Mouse (Mus musculus): ENCODE data around the gene Sqstm1. TPM values are rescaled to one million over a fixed set of nuclear protein-coding genes. Genes with fewer than 3 reads are reported as not detected.
A peak's percentile ranks its signal among the peaks of the same experiment; 100 is the strongest.

The Sqstm1 gene
- total RNA-seq (2021): 100 to 1,000 TPM; 502 to 551 TPM
- long read RNA-seq, experiment 1, transcript Sqstm1-201 (8 exons, 2,673 nt): minor isoform, 76 of 330 reads
- long read RNA-seq, experiment 1, transcript Sqstm1-202 (8 exons, 2,037 nt): major isoform, 170 of 330 reads
- long read RNA-seq, experiment 1, partial matches to known transcripts: 57 of 330 reads
- long read RNA-seq, experiment 1, other reads (novel, unspliced or antisense): 26 of 330 reads
- long read RNA-seq, experiment 2, transcript Sqstm1-201 (8 exons, 2,673 nt): minor isoform, 155 of 837 reads
- long read RNA-seq, experiment 2, transcript Sqstm1-202 (8 exons, 2,037 nt): major isoform, 314 of 837 reads
- long read RNA-seq, experiment 2, partial matches to known transcripts: 315 of 837 reads
- long read RNA-seq, experiment 2, other reads (novel, unspliced or antisense): 51 of 837 reads

GRCm38 (mm10) chr11:50210505-50211151, at the start of gene Sqstm1, which contains the start of gene Mgat4b:
Gene Sqstm1, minus strand, starts transcription at chr11:50210827.
Gene Mgat4b, plus strand, starts transcription at chr11:50210890.
- peak; percentile 79 to 86 for DNase-seq (ENCODE audit: low spot score in 2 of 2)

- DNase-seq (ENCODE audit: low spot score in 2 of 2): no peak
These were observed 47.7 kb upstream of the Sqstm1 start for GRCm38 (mm10) chr11:50258310-50258709.

GRCm38 (mm10) chr11:50256615-50257014, 46.0 kb upstream of the Sqstm1 start:
- DNase-seq (ENCODE audit: low spot score in 2 of 2): no peak

- no peak for DNase-seq (ENCODE audit: low spot score in 2 of 2)
These were observed 43.5 kb upstream of the Sqstm1 start for GRCm38 (mm10) chr11:50254010-50254580.

- no peak for DNase-seq (ENCODE audit: low spot score in 2 of 2)
These were observed 42.8 kb upstream of the Sqstm1 start for GRCm38 (mm10) chr11:50253393-50253792.

- DNase-seq (ENCODE audit: low spot score in 2 of 2): no peak
These were observed 42.1 kb upstream of the Sqstm1 start for GRCm38 (mm10) chr11:50252684-50253265.

GRCm38 (mm10) chr11:50252166-50252565, 41.5 kb upstream of the Sqstm1 start:
- no peak for DNase-seq (ENCODE audit: low spot score in 2 of 2)

GRCm38 (mm10) chr11:50248473-50249171, 38.0 kb upstream of the Sqstm1 start:
- DNase-seq (ENCODE audit: low spot score in 2 of 2): no peak

- DNase-seq (ENCODE audit: low spot score in 2 of 2): no peak
These were observed 34.6 kb upstream of the Sqstm1 start for GRCm38 (mm10) chr11:50245269-50245668.

- DNase-seq (ENCODE audit: low spot score in 2 of 2): no peak
These were observed 33.3 kb upstream of the Sqstm1 start for GRCm38 (mm10) chr11:50243926-50244325.

- no peak for DNase-seq (ENCODE audit: low spot score in 2 of 2)
These were observed 29.7 kb upstream of the Sqstm1 start for GRCm38 (mm10) chr11:50240235-50240911.

GRCm38 (mm10) chr11:50238821-50239791, 28.5 kb upstream of the Sqstm1 start:
- DNase-seq (ENCODE audit: low spot score in 2 of 2): no peak

- no peak for DNase-seq (ENCODE audit: low spot score in 2 of 2)
These were observed 27.7 kb upstream of the Sqstm1 start, which contains the start of gene Ltc4s for GRCm38 (mm10) chr11:50238324-50238723. Gene Ltc4s, minus strand, starts transcription at chr11:50238616.

- DNase-seq (ENCODE audit: low spot score in 2 of 2): no peak
These were observed 26.6 kb upstream of the Sqstm1 start for GRCm38 (mm10) chr11:50236937-50237835.

GRCm38 (mm10) chr11:50236540-50236936, 25.9 kb upstream of the Sqstm1 start:
- DNase-seq (ENCODE audit: low spot score in 2 of 2): peak; percentile 70 to 87

GRCm38 (mm10) chr11:50234606-50235005, 24.0 kb upstream of the Sqstm1 start:
- DNase-seq (ENCODE audit: low spot score in 2 of 2): no peak

GRCm38 (mm10) chr11:50233993-50234392, 23.4 kb upstream of the Sqstm1 start:
- no peak for DNase-seq (ENCODE audit: low spot score in 2 of 2)

GRCm38 (mm10) chr11:50233022-50233421, 22.4 kb upstream of the Sqstm1 start:
- no peak for DNase-seq (ENCODE audit: low spot score in 2 of 2)
